Mouse (Mus musculus) forelimb bud, embryonic 11.5 days (tissue): ENCODE results near the gene Map7d1.

ENCODE experiments used
- DNase-seq: peaks from one replicate; pipeline ENCODE4 v3.0.0-alpha.2; 2012; ENCODE audit warnings: low read depth, low spot score

Gene Map7d1

DNA sequence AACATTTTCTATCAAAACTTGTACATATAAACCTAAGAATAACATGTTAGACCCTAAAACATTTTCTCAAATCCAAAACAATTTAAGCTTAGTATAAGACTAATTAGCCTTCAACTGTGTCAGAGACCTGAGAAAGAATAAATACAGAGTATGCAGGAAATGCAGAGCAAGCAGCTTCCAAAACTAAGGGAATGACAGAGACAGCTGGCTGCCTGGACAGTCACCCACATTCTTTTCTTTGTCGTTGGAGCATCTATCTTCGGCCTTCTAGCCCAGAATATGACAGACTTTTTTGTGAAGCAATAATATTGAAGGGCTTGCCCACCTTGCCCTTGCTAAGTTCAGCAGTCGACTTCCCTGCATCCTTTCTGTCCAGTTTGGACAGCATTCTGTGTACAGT lies 13.1 kb upstream of the Map7d1 start:
- DNase-seq, result no peak

GRCm38 (mm10) chr4:126262119-126262807 lies 6.1 kb upstream of the Map7d1 start, which contains the start of gene Trappc3:
Trappc3 (plus strand) TSS chr4:126262325.
- DNase-seq, result peak; percentile 99

GRCm38 (mm10) chr4:126261675-126262074 lies 5.5 kb upstream of the Map7d1 start:
- no peak for DNase-seq

DNA sequence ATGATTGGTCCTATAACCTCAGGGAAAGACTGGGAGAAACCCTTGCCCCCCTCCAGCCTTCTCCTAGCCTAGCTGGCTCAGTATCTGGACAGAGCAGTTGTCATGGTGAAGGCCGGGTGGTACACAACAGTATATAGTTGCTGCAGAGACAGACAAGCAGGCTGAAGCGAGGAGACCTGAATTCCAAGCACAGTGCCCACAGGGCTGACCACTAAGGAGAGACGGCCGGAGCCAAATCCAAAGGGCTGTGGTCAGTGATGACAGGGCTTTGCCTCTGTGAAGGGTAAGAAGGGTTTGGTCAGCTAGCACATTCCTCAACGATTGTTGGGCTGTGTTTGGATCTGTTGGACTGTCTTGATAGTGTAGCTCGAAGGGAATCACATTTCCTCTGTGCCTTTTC lies 5.1 kb upstream of the Map7d1 start:
- no peak for DNase-seq

DNA sequence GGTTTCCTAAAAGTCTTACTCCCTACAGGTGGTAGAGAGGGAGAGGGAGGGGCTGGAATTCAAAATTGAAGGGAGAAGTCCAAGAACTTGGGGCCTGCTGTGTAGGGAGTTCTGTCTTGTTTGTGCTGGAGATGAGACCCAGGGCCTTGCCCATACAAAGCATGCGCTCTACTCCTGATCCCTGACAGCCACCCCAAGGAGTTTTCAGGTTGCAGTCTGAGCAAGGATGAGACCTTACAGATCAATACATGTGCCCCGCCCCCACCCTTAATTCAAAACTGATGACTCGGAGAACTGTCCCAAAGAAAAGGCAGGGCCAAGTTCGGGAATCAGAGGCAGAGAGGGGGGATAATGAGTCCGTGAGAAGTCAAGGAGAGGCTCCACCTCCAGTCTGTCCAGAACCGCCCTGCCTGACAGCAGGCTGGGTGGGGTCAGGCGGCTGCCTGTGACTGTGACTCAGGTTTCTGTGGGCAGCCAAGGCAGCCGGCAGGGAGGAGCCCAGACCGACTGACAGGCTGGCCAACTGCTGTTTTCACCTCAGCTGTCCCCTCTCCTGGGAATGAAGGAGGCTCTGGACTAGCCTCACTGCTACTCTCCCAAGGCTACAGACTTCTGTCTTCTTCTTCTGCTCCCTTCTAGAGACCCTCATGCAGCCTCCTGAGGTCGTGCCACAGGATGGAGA lies 4.5 kb upstream of the Map7d1 start:
- DNase-seq, result no peak

DNA sequence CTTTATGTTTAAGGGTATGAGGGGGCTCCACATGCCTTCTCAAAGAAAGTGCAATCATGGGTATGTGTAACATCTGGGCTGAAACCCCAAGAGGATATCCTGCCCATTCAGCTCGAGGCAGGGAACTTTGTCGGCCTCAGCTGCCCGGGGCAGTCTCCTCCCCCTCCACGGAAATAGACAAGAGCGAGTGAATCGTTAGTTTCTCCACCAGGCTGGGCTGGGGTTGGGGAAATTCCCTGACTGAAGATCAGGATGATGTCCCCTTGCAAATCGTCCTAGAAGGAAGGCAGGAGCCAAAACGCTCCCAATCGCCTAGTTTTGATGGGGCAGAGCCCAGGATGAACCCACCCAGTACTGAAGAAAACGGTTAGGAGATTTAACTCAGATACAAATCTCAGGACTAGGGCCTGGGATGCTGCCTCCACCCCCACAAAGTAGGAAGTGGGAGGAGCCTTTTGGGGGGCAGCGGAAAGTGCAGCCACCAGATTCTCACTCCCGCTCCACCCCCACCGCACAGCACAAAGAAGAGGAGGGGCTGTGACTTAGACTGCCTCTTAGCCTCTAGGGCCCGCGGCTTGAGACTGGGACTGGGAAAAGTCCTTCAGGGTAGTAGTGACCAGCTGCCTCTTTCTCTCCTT lies 3.5 kb upstream of the Map7d1 start:
- DNase-seq, result peak; percentile 77

- DNase-seq, result no peak
These were observed 2.9 kb upstream of the Map7d1 start for GRCm38 (mm10) chr4:126259063-126259462.

DNA sequence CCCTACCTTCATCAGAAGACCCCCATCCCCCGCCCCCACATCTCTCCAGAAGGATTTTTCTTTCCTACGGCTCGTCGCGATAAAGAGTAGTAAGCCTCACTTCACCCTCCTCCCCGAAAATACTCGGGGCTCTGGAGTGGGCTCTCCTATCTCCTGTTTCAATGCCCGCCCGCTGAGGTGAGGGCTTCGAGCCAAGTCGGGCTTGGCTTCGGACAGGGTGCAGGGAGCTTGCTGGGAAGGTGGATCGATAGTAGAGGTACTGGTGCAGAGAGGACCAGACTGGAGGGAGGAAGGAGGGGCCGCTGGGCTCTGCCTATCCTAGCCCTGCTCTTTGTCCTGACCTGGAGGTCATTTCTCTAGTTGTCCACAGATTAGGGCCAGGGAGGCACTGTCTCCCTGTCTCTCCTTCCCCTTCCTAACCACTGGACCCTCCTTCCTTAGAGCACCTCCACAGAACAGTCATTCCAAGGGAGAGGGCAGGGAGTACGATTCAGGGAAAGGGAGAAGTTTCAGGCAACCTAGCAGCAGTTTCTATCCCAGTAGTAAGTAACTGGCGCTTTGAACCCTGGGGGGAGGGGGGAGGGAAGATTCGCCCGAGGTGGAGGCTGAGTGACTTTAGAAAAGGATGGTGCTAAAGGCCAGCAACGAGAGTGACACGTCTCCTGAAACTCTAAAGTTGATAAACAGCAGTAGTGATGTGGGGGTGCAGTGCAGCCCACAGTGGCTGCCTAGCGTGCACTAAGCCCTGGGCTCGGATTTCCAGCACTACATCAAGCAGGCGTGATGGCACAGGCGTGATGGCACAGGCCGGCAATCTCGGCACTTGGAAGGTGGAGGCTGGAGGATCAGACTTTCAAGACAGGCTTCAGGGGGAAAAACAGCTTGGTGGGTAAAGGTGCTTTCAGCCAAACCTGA lies 1.1 kb upstream of the Map7d1 start:
- no peak for DNase-seq

DNA sequence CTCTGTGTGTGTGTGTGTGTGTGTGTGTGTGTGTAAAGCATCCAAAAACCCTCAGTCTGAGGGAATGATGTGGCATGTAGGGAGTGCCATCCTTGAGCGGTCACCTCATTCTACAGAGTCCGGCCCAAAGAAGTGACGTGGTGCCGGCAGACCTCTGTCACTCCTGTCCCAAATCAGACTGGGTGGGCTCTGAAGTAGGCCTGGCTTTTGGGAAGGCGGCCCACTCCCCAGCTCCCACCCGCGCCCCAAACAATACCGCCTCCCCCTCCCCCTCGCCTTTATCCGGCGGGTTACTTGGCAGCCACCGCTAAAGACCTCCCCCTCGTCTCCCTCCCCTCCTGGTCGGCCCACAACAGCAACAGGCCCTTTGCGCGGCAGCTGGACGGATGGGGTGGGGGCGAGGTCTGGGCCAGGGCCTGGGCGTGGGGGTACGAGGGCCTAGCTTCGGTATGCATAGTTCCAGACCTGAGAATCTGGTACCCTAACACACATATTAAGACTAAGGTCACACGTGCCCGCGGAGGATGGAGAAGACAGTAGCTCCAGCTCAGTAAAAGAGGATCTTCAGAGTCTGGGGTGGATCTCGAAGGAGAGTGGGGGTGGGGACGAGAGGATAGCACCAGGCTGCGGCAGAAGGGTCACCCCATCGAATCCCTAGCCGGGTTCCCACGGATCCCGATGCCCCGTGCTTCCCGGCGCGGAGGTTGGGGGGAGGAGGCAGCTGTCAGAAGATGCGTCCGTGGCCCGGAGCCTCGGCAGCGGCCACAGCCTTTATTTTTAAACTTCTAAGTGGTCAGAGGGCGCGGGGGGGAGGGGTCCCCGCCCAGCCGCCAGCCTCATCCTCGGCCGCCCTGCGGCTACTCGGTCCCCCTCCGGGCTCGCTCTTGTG lies 786 bp downstream of the Map7d1 start:
- DNase-seq, result no peak

DNA sequence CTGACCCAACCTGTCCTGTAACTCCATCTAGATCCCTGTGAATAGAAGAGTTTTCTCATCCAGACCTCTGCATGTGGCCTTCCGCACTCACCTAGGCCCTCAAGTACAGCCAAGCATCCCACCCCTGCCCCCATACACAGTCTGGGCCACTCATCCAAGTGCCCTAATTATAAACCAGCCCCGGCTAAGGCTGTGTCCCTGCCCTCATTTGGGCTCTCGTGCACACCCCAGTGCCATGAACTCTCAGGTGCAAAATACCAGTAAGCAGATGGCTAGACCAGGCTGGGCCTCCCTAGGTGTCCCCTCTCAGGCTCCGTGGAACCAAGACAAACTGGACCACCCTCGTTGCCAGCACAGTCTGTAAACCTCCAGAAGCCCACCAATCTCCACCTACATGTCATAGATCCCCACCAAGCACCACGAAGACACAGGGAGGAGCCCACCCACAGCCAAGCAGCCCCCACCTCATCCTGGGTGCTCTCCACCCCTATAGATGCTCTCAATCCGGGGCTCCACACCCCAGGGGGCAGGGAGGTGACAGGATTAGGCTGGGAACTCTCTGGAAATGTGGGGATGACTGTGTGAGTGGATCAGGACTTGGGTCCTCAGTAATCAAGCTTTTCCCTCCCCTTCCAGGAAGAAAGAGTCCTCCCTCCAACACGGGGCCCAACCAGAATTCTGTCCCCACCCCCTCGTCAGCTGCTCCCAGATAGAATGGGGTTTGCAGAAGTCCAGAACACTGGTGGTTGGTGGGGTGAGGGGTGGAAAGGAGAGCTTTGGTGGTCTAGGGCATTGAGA lies 1.6 kb downstream of the Map7d1 start:
- DNase-seq, result no peak

DNA sequence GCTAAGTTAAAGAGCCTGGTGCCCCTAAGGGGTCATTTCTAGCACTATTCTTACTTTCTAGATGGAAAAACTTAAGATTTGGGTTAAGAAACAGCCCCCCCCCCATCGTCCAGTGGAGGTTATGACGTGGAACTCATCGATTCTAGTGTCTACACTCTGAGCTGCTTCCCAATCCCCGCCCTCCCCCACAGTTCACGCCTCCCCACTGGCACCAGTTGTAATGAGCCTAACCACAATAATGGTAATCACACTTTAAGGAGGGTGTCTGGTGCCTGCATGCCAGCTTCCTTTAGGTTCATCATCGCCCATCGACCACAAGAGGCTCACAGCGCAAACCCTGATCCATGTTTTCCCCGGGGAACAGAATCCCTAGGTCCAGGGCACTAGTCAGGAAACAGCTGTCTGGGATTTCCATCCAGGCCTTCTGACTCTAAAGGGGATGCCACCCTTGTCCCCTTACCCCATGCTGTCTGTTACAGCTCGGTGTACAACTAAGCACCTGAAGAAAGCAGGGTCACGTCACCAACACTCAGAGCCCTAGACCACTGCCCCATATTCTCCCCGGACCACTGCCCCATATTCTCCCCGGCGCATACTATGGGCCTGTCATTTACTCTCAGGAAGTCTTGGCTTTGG lies 2.4 kb downstream of the Map7d1 start:
- no peak for DNase-seq

DNA sequence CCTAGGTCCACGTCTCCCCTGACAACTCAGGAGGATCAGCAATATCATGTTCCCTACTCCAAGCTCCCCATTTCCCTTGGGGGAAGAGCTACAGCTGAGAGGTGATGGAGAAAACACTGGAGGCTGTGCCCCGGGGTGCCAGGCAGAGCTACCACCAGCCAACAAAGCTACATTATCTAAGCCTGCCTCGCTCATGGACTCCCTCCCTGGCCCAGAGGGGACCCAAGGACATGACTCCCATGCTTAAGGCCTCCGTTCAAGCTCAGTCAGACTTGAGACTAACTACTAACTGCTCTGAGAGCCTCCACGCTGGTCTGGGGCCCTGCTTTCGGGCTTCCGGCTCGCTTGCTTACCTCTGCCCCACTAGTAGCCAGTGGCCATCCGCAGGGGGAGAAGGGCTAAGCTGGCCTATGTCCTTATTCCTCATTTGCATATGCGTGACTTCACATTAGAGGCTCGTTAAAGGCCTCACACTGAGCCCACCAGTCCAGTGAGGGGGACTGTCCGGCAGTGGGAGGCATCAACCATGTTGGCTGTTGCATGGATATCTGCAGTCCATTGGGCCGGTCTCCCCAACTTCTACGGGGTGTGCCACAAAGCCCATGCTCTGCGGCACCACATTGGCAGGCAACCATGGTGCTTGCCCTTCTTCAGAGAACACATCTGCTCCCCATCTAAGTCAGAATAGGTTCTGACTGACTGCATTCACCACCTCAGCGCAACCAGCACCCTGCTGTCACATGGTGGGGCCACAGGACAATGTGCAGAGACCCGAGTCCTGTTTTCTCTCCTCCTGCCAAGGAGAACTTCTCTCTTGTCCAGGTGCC lies 3.5 kb downstream of the Map7d1 start:
- DNase-seq, result no peak

GRCm38 (mm10) chr4:126251655-126252254 lies 4.4 kb downstream of the Map7d1 start:
- no peak for DNase-seq

DNA sequence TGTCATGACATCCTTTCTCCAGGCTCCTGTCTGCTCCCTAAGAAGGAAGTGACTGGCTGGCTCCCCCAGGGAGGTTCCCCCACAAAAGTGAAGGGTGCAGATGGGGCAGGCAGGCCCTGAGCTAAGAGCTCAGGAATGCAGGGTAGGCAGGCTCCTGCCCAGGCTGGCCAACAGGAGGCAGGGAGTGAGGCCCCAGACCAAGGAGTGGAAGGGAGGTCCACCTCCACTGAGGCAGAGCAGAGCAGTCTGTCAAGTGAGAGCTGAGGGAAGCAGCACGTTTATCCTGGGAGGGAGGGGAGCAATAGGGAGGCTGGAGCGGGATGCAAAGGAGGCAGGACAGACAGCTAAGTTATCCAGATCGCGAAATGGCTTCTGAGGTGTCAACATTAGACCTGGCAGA lies 5.5 kb downstream of the Map7d1 start:
- DNase-seq, result no peak

GRCm38 (mm10) chr4:126248261-126248868 lies 7.8 kb downstream of the Map7d1 start:
- no peak for DNase-seq

- no peak for DNase-seq
These were observed 9.8 kb downstream of the Map7d1 start for GRCm38 (mm10) chr4:126246202-126246889.

GRCm38 (mm10) chr4:126242510-126242909 lies 13.6 kb downstream of the Map7d1 start:
- DNase-seq, result no peak
